Mouse (Mus musculus): ENCODE data around the gene Atp6v1a.

The Atp6v1a gene

DNA sequence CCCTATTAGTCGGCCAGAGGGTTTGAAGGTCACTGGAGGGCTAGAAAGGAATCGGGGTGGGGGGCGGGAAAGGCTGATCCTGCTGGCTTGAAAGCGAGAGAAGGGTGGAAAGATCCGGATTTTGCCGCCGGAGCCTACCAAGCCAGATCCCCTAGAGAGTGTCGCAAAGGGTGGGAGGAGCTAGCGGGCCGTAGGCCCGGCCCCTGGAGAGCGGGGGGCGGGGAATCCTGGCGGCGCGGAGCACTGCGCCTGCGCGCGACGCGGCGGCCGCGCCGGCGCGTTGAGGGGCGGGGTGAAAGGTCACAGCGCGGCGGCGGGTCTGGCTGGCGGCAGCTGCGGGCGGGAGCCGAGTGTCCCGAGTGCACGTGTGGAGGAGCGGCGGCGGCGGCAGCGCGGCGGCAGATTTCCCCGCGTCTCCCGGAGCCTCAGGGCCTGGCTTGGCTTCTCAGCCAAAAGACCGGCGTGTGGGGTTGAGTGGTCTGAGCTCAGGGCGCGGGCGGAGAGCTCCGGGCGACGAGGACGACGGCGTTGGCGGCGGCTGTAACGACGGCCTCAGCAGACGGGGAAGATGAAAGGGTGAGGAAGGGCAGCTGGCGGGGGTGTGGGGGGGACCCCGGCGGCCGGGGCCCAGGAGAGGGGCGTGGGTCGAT, at the start of gene Atp6v1a, which contains the start of gene Naa50:
Gene Atp6v1a, minus strand, starts transcription at position 170 of the 650 bp plus-strand sequence.
Gene Naa50, plus strand, starts transcription at position 295 of the 650 bp plus-strand sequence.
- peak; percentile 94 for DNase-seq (ENCODE audit: low spot score)

DNA sequence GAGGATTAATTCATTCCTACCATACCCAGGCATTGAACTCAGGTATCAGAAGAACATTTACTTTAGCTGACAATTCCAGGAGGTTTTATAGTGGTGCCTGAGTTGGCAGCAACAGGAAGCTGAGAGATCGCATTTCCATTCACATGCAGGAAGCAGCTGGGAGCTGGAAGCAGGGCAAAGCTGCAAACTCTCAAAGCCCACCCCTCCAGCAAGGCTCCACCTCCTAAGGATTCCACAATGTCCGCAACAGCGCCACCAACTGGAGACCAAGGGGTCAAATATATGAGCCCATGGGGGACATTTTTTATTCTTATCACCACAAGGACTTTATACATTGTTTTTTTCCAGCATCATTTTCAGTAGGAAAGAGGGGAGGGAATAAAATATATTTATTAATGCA, 49.3 kb upstream of the Atp6v1a start:
- DNase-seq (ENCODE audit: low spot score): no peak

DNA sequence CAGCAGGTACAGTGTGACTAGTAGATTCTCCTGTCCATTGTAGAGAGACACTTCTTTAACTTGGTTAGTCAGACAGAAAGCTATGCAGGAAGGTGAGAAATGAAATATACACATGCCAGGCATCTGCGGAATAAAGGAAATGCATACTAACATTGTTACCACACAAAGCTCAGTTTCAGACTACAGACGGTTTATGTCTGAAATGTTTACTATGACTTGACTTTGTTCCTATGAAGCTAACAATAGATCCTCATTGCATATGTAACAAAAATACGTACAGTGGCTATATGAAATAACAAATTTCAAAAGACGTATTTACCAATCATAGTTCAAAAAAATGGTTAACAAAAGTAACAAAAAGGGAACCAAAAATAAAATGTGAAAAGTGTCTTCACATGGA, 47.7 kb upstream of the Atp6v1a start:
- DNase-seq (ENCODE audit: low spot score): no peak

DNA sequence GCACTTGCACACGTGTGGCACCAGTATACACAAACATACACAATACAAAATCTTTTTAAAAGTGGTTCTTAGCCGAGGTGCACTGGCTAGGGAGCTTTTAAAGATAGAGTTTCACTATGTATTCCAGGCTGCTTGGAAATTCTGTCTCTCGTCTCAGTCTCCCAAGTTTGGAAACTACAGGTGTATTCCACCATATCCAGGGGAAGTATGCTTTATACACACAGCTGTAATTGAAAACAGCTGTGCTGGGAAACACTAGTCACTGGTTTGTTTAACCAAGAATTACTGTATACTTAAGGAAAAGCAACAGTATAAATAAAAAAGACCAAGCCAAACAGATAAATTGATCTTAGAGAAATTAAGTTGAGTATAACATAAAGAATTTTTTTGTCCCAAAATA, 45.3 kb upstream of the Atp6v1a start:
- DNase-seq (ENCODE audit: low spot score): no peak

DNA sequence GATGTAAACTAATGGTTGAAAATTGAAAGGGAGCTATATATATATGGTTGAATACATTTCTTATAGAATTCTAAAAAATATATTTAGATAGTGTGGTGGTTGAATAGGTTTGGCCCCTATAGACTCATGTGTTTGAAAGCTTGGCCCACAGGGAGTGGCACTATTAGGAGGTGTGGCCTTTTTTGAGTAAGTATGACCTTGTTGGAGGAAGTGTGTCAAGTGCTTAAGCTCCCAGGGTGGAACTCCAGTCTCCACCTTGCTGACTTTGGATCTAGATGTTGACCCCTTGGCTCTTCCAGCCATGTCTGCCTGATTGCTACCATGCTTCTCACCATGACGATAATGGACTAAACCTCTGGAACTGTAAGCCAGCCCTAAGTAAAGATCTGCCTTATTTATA, 43.1 kb upstream of the Atp6v1a start:
- DNase-seq (ENCODE audit: low spot score): no peak

DNA sequence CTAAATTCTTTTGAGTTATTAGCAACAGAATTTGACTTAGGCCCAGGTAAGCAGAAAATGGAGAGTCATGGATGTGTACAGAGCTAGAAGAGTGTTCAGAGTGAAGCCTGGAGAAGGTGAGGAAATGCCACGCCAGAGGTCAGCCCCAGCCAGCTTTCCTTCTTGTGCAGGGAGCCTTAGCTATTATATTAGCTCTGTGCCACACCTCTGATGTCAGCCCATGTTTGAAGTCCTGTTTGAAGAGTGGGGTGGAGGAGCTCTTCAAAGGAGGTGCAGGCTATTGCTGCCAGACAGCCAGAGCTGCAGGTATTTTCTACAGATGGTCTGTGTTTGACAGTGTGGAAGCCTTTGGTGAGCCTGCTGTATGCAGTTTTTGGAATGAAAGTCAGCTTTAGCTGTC, 39.0 kb upstream of the Atp6v1a start:
- DNase-seq (ENCODE audit: low spot score): no peak

DNA sequence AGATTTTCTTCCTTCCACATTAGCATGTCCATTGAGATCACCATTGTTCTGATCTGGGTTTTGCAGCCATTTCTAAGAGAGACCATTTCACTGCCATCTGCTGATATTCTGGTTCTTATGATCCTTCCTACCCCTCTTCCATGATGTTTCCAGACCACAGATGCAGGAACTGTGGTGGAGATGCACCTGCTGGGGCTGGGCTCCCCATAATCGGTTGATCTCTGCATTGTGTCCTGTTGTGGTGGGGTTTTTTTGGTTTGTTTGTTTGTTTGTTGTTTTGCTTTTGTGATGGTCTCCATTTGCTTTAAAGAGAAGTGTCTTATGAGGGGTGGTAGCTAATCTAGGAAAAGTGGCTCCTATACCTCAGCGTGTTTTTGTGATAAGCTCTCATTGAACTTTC, 37.0 kb upstream of the Atp6v1a start:
- DNase-seq (ENCODE audit: low spot score): no peak

DNA sequence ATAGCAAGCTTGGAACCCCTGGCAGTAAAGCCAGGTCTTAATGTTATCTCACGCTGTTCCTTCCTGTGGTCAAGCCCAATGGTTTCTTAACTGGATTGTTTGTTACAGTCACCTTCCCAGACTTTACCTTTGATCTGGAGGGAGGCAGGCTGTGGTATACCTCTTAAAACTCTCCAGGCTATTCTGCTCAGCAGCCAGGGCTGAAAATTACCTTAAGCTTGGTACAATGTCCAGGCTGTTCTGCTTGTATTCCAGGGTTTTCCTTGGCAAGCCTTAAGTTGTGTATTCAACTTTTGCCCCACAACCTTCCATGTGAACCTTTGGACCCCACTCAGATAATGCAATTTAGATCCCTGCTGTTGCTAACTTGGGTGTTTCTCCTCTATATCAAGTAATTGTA, 35.5 kb upstream of the Atp6v1a start:
- no peak for DNase-seq (ENCODE audit: low spot score)

DNA sequence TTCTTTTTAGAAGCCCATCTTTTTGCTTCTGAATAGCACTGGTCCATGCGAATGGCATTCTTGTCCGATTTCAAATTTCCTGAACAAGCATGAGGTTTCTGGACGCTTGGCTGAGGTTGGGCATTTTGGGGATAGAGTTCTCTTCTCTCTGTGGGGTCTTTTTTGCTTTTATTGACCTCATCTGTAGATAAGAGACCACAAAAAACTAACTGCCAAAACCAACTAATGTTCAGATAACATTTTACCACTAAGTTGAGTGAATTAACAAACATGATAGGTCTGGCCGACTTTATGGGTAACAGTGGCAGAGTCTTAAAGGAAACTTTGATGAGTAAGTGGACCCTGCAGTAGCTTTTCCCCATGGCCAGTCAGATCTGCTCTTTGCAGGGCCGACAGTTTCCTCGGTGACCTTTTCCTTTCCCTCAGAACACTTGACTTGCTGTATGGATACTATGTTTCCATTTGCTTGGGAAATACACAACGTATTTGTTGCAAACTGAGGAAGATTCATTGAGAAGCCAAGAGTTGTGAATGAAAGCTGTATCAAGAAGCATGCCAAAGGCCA, 34.5 kb upstream of the Atp6v1a start:
- no peak for DNase-seq (ENCODE audit: low spot score)

DNA sequence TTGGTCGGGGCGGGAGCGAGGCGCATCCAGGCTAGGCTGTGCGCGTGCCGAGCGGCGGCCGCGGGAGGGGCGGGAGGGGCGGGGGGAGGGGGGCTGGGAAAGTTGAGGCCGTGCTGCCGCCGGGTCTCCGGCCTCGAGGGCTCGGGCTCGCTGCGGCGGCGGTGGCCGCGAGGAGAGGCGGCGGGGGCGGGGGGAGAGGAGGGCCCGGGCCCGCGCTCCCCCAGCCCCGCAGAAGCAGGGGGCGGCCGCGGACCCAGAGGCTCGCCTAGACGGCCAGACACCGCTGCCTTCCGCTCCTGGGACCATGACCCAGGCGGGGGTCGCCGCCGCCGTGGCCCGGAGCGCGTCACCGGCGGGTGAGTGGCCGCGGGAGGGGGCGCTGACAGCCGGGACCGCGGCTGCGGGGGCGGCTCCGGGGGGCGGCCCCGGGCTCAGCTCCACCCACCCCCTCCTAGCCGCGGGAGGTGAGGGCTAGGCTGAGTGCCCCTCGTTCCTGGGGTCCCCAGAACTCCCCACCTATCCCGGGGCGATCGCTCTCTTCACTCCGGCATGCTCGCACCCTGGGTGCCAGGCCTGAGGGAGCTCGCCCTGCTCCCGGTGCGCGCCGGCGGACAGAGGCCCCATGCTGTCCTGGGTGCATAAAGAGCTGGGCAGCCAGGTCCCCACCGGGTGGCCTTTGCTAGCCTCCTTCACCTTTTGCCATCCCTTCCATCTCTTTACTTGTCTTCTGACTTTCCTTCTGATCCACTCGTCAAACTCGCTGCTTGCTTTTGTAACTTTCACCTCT, 33.8 kb upstream of the Atp6v1a start, which contains the start of gene Usf3:
Gene Usf3, plus strand, starts transcription at position 92 of the 787 bp plus-strand sequence.
- DNase-seq (ENCODE audit: low spot score): peak; percentile 42

DNA sequence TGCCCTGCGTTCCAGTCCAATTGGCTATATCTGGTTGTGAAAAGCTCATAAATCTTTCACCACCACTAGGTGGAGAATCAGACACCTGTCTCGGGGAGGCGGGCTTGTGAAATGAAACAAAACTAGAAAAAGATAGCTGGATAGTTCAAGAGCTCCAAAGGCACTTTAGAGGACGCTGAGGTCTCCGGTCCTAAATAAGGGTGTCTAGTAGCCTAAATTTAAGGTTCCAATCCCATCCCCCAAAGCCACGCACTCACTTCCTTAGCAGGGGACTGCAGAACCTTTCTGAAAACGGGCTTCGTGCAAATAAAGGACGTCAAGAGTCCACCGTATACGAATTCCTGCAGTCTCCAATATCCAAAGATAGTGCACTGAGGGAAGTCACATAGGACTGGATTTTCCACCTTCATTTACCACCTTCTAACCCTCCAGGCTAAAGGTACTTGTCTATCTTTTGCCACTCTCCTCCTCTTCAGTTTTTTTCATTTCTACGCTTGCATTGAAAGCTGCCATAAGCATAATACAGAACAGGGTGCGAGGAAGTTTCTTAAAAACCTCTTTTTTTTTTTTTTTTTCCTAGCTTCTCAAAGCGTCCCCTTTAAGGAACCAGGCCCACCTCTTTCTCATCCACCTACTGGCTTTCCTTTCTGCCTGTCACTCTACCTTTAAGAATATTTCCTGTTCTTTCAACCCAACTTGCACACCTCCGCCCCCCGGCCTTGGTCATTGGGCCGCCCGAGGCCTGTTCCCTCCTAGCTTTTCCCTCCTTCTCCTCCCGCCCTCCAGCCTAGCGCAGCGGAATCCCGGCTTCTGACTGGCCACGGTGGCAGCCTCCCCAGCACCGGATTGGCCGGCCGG, 33.0 kb upstream of the Atp6v1a start:
- DNase-seq (ENCODE audit: low spot score): peak; percentile 94

DNA sequence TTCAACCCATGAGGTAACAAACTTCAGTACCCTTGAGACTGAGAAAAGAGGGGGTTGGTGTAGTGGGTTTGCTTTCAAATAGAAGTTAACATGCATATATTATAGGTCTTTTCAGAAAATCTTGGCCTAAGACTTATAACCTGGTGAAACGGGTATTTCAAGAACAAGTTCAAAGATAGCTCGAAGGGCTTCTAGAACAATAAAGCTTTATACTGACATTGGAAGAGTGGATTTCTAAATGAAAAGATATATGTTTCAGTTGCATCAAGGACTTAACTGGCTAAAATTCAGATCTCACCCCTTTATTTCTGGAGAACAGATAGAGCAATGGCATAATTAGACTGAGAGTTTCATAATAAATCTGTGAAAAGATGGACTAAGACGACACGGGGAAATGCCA, 29.5 kb upstream of the Atp6v1a start:
- no peak for DNase-seq (ENCODE audit: low spot score)

DNA sequence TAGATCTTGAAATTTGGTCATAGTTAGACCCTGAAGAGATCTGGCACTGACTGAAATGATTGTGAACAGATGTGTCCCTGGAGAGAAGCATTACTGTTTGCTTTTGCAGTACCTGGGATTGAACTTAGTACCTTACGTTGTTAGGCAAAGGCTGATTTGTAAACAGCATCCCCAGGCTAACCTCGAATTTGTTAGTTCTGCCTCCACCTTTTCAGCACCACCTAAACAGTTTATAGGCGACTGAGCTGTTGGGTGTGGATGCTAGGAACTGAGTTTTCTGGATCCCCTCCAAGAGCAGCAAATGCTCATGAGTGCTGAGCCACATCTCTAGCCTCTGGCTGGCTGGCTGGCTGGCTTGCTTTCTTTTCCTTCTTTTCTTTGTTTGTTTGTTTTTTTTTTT, 25.7 kb upstream of the Atp6v1a start:
- no peak for DNase-seq (ENCODE audit: low spot score)

DNA sequence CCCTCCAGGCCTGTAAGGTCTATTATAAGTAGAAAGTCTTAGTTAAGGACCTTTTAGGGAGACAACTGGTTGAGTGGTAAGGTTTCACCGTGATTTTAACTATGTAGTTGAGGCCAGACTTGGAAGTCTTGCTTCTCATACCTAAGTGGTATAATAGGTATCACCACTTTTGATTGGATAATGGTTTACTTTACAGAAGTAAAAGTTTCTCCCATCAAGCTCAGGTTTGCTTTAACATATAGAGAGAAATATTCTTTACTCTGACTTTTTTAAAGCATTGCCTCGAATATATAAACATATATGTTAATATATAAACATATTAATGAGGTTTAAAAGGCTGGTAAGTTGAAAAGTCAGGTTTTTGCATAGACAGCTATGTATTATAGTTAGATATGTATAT, 24.3 kb upstream of the Atp6v1a start:
- DNase-seq (ENCODE audit: low spot score): no peak

DNA sequence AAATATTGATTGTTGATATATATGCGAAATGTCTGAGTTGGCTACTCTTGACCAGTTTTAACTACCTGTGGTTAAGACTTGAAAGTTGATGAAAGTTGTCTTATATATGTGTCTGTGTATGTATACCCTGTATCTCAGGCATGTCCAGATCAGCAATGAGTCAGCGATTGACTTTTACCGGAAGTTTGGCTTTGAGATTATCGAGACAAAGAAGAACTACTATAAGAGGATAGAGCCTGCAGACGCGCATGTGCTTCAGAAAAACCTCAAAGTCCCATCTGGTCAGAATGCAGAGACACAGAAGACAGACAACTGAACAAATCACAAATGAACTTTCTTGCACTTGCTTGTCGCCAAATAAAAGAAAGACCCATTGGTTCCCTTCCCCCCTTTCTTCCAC, 19.8 kb upstream of the Atp6v1a start:
- DNase-seq (ENCODE audit: low spot score): no peak

DNA sequence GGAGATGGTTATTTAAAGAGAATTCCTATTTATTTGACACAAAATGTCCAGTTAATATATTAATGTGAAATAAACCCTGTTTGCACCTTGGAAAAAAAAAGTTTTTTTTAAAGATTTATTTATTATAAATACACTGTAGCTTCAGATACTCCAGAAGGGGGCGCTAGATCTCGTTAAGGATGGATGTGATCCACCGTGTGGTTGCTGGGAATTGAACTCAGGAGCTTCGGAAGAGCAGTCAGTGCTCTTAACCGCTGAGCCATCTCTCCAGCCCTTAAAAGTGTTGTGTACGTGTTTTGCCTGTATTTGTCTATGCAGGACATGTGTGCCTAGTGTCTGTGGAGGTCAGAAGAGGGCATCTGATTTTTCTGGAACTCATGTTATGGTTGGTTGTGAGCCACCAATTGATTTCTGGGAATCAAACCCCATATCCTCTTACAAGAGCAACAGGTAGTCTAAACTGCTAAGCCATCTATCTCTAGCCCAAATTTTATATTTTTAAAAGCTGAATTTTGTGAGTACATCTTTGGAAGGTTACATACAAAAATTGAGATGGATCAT, 15.1 kb upstream of the Atp6v1a start:
- DNase-seq (ENCODE audit: low spot score): no peak

DNA sequence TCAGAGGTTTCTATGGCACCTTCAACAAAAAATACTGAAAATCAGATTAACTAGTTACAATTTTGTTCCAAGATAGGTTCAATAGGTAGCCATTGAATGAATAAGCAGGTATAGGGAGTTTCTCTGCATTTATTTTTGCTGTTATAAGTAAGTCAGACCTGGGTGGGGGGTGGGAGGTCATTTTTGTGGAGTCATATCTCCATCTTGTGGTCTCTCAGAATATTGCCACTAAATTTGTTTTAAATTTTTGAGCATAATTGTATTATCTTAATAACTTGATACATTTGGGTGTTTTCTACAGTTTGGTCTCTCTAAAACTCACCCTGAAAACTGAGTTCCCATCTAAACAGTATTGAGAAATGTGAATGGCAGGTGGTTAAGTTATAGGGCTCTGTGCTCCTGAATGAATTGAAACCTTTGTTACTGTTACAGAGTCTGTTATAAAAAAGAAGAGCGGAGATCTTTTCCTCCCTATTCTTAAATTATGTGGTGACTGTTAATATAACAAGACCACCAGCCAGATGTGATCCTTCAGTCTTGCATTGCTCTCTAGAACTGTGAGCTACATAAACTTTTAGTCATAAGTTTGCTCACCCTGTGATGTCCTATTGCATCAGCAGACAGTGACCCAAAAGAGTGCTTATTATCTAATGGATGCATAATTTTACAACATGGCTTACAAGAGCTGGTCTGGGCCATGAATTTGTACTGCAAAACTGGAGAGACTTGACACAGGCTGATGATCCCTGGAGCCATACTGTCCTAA, 9.7 kb upstream of the Atp6v1a start:
- no peak for DNase-seq (ENCODE audit: low spot score)

DNA sequence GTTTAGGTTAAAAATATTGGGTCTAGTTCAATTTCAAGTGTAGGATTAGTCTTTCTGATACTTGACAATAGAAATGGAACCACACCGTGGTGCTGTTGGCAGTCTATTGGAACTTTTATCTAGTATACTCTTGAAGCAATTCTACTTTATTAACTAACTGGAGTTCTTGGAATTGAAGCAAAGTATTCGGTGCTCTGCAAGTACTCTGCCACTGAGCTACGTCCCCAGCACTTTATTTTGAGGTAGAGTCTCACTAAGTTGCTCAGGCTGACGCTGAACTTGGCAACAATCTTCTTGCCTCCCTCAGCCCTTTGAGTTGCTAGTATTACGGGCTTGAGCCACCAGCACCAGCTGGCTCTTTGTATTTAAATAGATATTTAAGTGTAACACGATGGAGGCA, 2.0 kb upstream of the Atp6v1a start:
- DNase-seq (ENCODE audit: low spot score): no peak

DNA sequence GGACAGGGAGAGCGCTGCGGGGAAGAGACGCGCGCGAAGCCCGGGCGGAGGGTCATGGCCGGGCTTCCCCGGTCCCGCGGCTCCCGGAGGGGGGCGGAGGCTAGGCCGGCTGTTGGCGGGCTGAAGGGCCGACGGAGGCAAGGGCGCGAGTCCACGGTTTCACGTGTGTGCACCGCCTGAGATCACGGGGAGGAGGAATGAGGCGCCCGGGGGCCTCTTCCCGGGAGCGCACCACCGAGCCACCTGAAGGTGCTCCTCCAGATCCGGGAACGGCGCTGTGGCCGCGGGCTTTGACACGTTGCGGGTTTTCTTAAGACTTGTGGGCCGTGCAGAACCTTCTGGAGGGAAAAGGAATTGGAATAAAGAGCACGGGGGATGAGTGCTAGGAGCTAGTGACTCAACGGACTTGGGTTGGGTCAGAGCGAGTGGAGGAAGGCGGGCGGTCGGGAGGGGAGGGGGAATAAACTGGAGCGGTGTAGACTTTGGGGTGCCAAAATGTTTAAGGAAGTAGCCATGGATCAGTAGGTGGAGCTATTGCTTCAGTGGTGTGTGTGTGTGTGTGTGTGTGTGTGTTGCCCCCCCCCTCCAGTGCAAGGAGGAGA, 782 bp upstream of the Atp6v1a start:
- peak; percentile 56 for DNase-seq (ENCODE audit: low spot score)

DNA sequence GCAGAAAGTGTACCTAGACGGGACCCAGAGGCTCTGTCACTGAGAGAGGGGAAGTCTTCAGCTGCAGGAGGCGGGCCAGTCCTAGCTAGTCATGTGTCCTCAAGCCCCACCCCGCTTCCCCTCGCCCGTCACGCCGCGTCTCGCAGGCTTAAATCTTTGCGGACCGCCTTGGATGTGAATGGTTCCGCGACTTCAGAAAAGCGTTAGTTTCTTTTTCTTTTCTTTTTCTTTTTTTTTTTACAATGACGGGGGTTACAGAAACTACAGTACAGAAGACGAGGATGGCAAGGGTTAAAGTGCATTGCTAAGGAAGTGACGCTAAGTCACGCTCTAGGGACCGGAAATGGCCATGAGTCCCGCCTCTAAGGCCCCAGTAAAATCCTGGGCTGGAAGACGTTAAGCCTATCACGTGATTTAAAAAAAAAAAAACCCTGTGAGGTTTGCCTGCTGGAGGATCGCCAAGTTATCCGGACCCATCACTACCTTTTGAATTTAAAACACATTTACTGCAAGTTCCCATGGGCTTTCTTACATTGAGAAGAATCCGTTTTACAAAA, 448 bp downstream of the Atp6v1a start:
- peak; percentile 75 for DNase-seq (ENCODE audit: low spot score)

All from ovary, postnatal 14 days (tissue).